Mouse (Mus musculus) brain, embryonic 14.5 days (tissue): ENCODE measurements at regions not wholly inside any gene's neighbourhood (a gene's known extent, or its start where the extent isn't known, plus 50 kb on each side); places are given as distances from the start of the nearest gene placed in this dataset.

Source experiments
- CTCF ChIP-seq: fragments of 200-500 bp; IDR thresholded peaks from 2 replicates; pipeline ENCODE4 v1.5.1; 2012; ENCODE audit warnings: inconsistent platforms, mild to moderate bottlenecking, moderate library complexity, borderline replicate concordance; ENCODE audit not compliant: insufficient read depth, insufficient read length; ENCODE audit errors: extremely low read depth
- POLR2A ChIP-seq: fragments of 200-500 bp; IDR thresholded peaks from 2 replicates; pipeline ENCODE4 v1.6.1; 2012; ENCODE audit warnings: mild to moderate bottlenecking, inconsistent platforms, borderline replicate concordance; ENCODE audit not compliant: poor library complexity, insufficient read depth, insufficient read length, severe bottlenecking; ENCODE audit errors: extremely low read depth

DNA sequence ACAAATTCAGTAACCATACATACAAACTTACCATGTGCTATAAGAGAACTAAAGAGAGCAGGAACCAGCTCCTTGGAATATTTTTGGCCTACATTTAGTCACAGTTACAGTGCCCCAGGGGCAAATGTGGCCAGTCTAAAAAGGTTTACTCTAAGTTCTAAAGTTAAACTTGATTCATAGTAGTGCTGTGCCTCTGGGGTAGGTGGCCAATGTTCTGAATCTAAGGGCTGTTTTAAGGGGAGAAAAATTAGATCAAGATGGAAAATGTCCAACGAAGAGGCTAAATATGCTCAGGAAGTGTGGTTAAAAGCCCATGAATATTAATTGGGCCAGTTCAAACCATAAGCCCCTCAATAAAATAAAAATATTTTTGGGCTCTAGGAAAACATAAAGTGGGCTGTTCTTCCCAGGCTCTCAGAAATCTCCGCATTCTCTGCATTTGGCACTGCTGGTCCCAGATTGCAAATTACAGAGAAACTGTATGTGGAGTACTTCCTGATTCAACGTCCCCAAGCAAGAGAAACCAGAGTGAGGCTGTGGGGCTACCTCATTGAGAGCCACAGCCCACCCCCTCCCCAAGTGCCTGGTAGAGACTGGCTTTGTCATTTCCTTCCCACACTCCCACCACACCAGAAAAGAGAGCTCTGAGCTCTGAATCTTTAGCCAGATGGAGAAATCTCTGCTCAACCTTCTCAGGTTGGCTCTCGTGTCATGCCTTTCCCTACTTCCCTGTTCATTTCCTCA, 193.5 kb downstream of the Mreg start:
- no peak for TF ChIP-seq POLR2A
- no peak for TF ChIP-seq CTCF
